Mouse (Mus musculus) brain, embryonic 14.5 days (tissue): ENCODE measurements around the gene Cenpv. TPM values are rescaled to one million over a fixed set of nuclear protein-coding genes. Genes with fewer than 3 reads are reported as not detected.

ENCODE experiments used
- DNase-seq: peaks from one replicate; pipeline ENCODE4 v3.0.0-alpha.2; 2011; ENCODE audit warnings: low read depth
- CTCF ChIP-seq: fragments of 200-500 bp; IDR thresholded peaks from 2 replicates; pipeline ENCODE4 v1.5.1; 2012; ENCODE audit warnings: inconsistent platforms, mild to moderate bottlenecking, moderate library complexity, borderline replicate concordance; ENCODE audit not compliant: insufficient read depth, insufficient read length; ENCODE audit errors: extremely low read depth
- POLR2A ChIP-seq: fragments of 200-500 bp; IDR thresholded peaks from 2 replicates; pipeline ENCODE4 v1.6.1; 2012; ENCODE audit warnings: mild to moderate bottlenecking, inconsistent platforms, borderline replicate concordance; ENCODE audit not compliant: poor library complexity, insufficient read depth, insufficient read length, severe bottlenecking; ENCODE audit errors: extremely low read depth
- polyA plus RNA-seq: library from polyadenylated mRNA; depleted of rRNA; stranded (reverse); fragments of >200 nt; gene quantifications from 2 replicates; pipeline ENCODE4 v1.2.3, GENCODE M21; 2012

Cenpv gene
- polyA plus RNA-seq, 1 experiment, result 112 TPM

GRCm38 (mm10) chr11:62563590-62563989, 24.5 kb upstream of the Cenpv start:
- TF ChIP-seq CTCF (no peak), POLR2A (no peak)

GRCm38 (mm10) chr11:62560463-62561016, 21.5 kb upstream of the Cenpv start:
- TF ChIP-seq POLR2A (no peak), CTCF (no peak)
- peak; percentile 19 for DNase-seq

More at GRCm38 (mm10) chr11:62563590-62563989, 24.5 kb upstream of the Cenpv start:
- DNase-seq, result no peak

- TF ChIP-seq CTCF (no peak), POLR2A (no peak)
- no peak for DNase-seq
These were observed 20.0 kb upstream of the Cenpv start for GRCm38 (mm10) chr11:62558961-62559646.

- DNase-seq, result no peak
- TF ChIP-seq POLR2A, result no peak
- no peak for TF ChIP-seq CTCF
These were observed 19.1 kb upstream of the Cenpv start for GRCm38 (mm10) chr11:62558152-62558551.

- no peak for DNase-seq
- TF ChIP-seq POLR2A (no peak), CTCF (no peak)
These were observed 18.1 kb upstream of the Cenpv start for GRCm38 (mm10) chr11:62557205-62557604.

- DNase-seq, result no peak
These were observed 16.9 kb upstream of the Cenpv start for GRCm38 (mm10) chr11:62555896-62556412.

DNA sequence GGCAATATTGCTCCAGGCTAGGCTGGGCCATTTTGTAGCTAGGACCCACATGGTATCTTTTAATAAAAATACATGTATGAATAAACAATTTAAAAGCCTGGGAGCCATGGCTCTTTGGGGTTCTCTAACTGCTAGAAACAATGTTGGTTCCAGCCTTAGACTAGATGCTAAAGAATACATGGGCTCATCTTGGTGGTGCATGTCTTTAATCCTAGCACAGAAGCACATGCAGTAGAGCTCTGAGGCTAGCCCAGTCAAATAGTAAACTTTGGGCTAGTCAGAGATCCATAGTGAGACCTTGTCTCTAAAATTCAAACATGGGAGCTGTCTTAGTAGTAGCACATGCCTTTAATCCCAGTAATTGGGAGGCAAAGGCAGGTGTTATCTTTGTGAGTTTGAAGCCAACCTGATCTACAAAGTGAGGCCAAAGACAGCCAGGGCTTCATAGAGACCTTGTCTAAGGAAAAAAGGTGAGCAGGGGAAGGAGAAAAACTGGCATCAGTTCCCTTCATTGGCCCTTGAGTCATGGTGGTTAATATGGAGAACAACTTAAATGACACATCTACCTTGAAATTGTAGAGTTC, 16.0 kb upstream of the Cenpv start:
- DNase-seq, result no peak
- no peak for TF ChIP-seq CTCF
- TF ChIP-seq POLR2A, result no peak

More at GRCm38 (mm10) chr11:62555896-62556412, 16.9 kb upstream of the Cenpv start:
- TF ChIP-seq POLR2A (no peak), CTCF (no peak)

- no peak for DNase-seq
- TF ChIP-seq POLR2A, result no peak
- no peak for TF ChIP-seq CTCF
These were observed 15.2 kb upstream of the Cenpv start for GRCm38 (mm10) chr11:62554163-62554855.

DNA sequence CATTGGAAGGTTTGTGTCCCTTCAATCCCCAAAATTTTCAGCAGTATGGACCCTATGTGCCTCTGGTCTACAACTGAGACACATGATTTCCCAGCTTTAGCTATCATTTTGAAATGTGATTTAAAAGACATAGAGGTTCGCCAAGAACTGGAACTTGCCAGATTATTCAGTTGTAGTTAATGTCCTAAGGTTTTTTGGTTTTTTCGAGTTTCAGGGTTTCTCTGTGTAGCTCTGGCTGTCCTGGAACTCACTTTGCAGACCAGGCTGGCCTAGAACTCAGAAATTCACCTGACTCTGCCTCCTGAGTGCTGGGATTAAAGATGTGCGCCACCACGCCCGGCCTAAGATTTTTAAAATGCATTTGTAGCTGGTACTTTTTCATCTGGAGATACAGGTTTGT, 14.6 kb upstream of the Cenpv start:
- no peak for DNase-seq
- no peak for TF ChIP-seq POLR2A

- no peak for TF ChIP-seq CTCF
These were observed 14.1 kb upstream of the Cenpv start for GRCm38 (mm10) chr11:62553186-62553585.

More at GRCm38 (mm10) chr11:62553186-62553585, 14.1 kb upstream of the Cenpv start:
- DNase-seq, result no peak
